Mouse (Mus musculus): Measurements from ENCODE around the gene Vhl.
A peak's percentile ranks its signal among the peaks of the same experiment; 100 is the strongest.
"Not testable (repeated sequence)": the region's sequence is repeated elsewhere in the genome, so short reads cannot be mapped to it uniquely, and the experiment has no call there.

Gene Vhl

DNA sequence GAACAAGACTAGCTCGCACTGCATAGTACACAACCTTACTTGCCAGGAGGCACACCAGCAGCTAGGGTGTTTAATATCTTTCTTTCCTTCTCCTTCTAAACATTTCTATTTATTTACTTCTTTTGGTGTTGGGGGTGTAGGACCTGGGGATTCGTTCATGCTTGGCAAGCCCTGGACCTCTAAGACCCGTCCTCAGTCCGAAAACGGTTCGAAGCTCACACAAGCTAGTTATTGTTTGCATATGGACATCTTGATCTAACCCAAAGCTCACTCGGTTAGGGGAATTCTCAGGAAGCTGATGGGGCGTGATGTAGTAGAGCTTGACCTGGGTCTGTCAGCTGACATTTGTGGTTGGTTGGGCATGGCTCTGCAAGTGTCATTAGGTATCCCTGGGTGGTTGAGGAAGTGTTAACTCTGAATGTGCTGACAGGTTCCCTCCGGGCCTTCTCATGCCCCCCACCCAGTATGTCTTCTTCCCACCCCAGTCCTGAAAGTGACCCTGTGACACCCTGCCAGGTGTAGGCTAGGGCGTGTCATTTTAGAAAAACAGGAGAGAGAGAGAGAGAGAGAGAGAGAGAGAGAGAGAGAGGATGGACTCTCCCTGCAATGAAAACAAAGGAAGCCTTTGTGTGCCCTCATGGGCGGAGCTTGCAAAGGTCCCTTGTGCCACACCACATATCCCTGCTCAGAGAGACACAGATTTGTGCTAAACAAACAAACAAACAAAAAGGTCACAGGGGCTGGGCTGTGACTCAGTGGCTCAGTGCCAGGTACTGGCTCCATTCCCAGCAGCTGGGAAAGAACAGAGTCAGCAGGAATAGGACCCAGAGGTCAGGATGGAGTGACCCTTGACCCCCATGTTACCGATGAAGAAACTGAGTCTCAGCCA is 37.8 kb downstream of the Vhl start:
- DNase-seq (ENCODE audit: low read depth, low spot score), result peak; percentile 88

DNA sequence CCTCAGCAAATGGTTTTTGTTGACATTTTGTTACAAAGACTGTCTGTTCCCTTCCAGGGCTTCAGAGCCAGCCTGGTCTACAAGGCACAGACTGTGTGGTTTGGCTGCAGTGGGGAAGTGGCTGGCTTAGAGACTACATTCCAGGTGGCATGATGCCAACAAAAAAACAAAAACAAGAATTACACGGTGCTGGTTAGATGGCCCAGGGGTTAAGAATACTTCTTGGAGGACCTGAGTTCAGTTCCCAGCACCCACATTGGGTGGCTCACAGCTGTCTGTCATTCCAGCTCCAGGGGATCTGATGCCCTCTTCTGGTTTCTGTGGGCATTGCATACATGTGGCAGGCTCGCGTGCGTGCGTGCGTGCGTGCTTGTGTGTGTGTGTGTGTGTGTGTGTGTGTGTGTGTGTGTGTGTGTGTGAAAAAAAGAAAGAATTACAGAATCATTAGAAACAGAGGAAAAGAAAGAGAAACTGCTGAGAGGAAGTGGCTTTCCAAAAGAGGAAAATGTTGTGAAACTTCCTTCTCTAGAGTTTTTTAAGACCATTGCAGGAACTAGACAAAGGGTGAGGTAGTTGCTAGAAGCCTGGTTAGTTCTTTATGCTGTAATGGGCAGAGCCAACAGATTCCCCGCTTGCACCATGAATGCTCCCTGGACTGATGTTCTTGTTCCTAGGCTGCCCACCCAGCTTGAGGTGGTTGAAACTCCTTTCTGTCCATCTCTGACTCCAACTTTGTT is 39.4 kb downstream of the Vhl start:
- DNase-seq (ENCODE audit: low read depth, low spot score), result peak; percentile 45

DNA sequence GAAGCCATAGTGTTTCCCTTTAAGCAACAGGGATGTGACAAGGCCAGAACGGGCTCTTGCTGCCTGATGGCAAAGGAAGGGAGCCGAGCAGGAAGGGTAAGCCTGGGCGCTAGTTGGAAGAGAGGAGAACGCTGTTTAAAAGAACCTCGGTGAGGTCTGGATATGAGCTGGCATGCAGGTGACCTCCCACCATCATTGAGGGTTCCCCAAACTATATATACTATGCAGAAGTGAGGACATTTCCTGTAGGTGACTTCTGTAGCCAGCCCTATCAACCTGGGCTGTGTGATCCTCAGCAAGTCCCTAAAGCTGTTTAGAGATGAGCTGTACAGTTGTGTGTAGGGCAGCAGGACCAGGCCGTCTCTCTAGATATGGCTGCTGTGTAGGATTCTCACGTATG is 40.5 kb downstream of the Vhl start:
- DNase-seq (ENCODE audit: low read depth, low spot score), result peak; percentile 64

DNA sequence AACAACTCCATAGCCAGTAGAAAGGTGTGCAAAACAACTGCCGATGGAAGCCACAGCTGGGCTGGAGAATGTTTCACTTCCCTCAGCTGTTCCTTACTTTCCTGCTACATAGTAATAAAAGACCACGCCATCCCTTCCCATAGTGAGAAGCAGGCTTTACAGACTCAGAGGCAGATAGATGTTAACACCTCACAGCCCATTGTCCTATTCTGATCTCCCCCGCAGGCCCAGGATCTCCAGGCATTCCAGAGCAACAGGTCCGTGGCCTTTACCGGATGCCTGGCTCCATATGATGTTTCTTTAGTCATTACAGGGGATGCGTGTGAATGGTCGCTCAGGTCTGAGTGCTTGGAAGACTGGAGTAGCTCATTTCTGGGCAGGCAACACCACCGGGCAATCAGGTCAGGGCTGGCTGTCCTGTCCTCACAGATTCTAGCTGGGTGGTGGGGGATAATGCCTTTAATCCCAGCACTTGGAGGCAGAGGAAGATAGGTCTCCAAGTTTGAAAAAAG is 43.9 kb downstream of the Vhl start:
- DNase-seq (ENCODE audit: low read depth, low spot score), result no peak

DNA sequence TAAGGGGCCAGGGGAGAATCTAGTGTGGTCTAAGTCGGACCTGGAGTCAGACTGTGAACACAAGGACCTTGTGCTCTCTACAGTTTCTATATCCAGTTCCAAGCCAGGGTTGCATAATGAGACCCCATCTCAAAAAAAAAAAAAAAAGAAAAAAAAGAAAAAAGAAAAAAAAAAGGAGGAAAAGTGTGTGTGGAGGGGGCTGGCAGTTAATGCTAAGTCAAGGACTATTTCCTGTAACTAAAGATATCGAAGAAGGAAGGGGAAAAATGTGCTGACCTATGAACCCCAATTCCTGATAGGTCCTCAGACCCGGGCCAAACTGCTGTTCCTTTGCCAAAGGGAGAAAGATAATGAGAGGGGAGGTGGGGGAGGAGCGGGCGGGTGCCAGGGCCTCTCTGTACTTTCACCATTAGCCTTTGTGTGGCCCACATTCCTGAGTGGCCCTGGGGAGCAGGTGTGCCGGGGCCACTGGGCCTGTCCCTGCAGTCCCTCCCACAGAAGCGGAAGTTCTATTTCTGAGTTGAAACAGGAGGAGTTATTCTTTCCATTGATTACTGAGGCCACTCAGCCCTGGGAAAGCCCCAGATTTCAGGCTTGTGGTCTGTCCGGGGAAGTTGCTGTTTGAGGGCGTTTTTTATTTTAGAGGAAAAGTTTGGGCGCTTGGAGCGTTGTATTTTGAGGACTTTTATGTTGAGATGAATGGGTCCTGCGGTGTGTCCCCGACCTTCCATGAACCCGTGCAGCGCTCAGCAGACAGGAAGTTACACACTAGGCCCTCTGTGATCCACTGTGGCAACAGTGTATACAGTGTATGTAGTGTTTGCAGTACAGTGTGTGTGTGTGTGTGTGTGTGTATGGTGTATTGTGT is 44.8 kb downstream of the Vhl start:
- DNase-seq (ENCODE audit: low read depth, low spot score), result peak; percentile 72

DNA sequence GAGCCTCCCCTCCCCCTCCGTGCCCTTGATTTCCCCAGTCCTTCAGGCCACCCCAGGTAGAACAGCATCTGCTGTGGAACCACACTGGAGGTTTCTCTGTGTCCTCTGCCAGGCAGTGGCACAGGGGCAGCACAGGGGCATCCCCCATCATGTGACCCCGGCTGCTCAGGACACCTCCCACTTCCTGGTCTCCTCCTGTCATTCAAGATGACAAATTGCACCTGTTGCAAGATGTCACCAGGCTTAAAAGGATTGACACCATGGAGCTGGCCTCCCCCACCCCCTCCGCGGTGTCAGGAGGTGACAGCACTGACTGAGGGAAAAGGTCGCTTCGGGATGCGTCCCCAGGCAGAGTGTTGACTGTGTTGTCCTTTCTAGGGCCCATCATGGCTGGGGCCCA is 46.1 kb downstream of the Vhl start:
- peak; percentile 50 for DNase-seq (ENCODE audit: low read depth, low spot score)

DNA sequence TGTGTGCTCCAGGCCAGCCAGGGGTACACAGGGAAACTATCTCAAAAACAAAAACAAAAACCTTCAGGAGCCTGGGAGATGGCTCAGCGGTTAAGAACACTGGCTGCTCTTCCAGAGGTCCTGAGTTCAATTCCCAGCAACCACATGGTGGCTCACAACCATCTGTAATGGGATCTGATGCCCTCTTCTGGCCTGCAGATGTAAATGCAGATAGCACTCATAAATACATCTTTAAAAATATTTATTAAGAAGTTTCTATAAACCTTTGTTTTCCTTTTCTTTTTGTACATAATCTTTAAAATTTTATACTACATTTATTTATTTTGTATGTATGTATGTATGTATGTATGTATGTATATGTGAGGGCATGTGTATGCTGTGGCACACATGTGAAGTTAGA is 48.3 kb downstream of the Vhl start:
- not testable (repeated sequence) for DNase-seq (ENCODE audit: low read depth, low spot score)

DNA sequence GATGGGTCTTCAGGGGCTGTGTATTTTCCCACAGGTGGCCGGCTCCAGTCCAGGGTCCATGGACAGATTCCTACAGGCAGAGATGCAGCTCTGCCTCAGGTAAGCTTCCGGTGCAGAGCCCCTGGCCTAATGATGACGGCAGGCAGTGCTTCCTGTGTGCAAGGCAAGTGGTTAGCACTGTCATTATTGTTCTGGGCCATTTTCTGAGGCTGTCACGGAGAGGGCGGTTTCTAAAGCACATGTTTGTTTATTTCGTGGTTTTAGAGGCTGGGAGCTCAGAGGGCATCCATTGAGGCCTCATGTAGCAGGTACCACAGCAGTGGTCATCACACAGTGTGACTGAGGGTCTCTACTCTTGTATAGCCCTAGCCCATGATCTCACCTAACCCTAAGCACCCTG is 49.2 kb downstream of the Vhl start:
- DNase-seq (ENCODE audit: low read depth, low spot score), result no peak

DNA sequence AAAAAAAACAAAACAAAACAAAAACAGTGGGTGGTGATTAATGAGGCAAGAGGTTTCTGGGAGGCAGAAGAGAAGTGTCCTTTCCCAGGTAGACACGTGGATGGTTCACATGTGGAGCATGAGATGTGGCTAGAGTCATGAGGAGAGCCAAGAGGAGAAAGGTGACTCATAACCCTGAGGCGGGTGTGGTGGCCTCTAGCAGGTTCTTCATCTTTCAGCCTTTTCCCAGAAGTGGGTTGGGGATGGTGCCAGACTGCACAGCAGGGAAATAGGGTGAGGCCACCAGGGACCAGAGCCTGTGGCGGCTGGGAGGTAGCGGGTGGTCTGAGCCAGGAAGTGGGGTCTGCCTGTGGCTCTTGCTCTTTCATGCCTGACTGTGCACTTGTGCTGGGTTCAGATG is 51.5 kb downstream of the Vhl start:
- no peak for DNase-seq (ENCODE audit: low read depth, low spot score)

DNA sequence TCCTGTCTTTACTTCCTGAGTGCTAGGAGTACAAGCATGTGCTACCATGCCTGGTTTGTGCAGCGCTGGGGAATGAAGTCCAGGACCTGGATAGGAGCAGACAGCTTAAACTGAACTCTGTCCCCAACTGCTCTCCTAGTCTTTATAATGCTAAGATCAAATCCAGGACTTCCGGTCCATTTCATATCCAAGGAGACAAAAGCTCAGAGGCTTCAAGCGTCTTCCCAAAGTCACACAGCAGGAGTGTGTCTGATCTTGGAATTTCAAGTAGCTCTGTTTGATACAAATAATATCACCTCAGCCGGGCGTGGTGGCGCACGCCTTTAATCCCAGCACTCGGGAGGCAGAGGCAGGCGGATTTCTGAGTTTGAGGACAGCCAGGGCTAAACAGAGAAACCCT is 52.2 kb downstream of the Vhl start:
- no peak for DNase-seq (ENCODE audit: low read depth, low spot score)

DNA sequence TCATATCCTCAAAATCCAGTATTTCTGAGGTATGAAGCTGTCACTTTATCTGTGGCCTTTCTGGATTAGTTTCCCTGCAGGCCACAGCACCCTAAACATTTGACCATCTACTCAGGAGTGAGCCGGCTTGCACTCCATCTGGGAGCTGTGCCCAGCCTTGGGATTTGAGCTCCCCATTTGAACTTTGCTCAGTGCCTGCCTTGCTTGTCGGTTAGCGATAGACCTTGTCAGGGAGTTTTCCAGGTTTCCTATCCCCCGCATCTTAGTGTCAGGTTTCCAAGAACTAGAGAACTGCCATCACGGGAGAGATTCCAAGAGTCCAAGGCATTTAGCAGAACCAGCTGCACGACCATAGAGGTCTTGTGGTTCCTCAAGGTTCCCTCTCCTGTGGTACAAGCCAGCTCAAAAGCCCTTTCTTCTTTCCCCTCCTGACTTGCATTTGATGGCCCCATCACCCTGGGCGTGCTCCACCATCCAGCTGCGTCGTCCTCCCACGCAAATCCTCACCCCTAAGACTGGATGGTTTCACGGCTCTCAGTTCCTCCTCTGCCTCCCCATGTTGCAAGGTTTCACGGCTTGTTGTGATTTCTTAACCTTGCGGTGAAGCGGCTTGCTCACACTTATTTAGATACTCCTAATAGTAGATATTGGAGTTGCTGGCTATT is 53.4 kb downstream of the Vhl start:
- DNase-seq (ENCODE audit: low read depth, low spot score), result peak; percentile 69

DNA sequence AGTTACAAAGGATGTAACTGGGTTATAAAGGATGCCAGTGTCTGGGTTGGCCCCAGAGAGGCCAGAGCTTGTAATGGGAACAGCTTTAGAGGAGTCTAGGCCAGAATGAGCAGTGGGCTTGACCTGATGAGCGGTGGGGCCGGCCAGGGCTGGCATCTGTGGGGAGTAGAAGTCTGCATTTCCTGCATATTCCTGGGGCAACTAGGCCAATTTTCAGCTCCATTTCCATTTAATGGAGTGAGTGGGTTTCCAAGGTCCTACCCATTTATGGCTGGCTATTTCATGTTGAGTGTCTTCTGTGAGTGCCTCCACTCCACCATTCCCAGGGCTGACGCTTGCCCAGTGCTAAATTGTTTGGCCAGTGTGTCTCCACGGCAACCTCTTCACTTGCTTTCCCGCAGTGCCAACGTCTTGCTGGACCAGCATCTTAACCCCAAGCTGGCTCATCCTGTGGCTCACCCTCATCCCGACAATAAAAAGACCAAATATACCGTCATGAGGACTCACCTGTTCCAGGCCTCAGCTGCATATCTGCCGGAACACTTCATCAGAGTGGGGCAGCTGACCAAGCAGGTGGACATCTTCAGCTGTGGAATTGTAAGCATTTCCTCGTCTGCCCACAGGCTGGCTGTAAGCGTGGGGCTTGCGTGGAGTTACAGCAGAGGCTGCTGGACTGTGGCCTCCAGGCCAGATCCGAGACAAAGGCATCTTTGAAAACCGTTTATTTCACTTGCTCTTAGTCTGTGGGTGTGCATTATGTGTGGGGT is 54.7 kb downstream of the Vhl start:
- DNase-seq (ENCODE audit: low read depth, low spot score), result no peak

DNA sequence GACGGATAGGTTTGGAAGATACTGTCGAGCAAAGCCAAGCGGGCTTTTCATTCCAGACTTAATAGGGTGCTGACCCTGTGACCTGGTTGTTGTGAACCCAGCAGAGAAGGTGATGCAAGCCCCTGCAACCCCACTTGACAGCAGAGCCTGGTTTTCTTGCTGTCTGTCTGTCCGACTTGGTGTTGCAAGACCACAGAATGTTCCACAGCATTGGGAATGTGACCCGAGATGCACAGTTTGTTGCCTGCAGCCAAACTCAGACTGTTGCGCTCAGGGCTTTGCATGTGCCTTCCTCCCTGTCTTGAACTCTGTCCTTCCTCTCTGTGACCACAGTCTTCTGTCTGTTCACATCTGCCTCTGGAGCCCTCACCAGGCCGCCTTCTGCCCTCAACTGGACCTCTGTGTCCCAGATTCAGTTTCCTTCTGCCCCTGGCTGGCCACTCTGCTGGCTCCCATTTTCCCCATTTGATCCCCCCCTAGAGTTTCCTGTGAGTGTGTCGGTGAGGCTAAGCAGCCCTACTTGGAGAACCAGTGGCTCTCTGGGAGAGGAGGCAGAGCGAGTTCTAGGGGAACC is 56.3 kb downstream of the Vhl start:
- no peak for DNase-seq (ENCODE audit: low read depth, low spot score)
